Mouse (Mus musculus) heart, adult 2 months (tissue): ENCODE data around the gene Elmsan1. TPM values are rescaled to one million over a fixed set of nuclear protein-coding genes. Genes with fewer than 3 reads are reported as not detected.

Experiments used
- DNase-seq, 2 experiments: peaks; one replicate each; pipeline ENCODE4 v3.0.0; 2021
- H3K27ac ChIP-seq: fragments of 200-600 bp; 2 replicates; pipeline ENCODE4 v1.8.1; 2022
- H3K27me3 ChIP-seq: fragments of 200-500 bp; 2 replicates; pipeline ENCODE4 v1.6.1; 2012; ENCODE audit warnings: mild to moderate bottlenecking, low read length, inconsistent platforms, mixed read lengths; ENCODE audit not compliant: control insufficient read depth, insufficient read depth
- H3K36me3 ChIP-seq: fragments of 200-500 bp; 2 replicates; pipeline ENCODE4 v1.6.1; 2012; ENCODE audit warnings: low read length, inconsistent platforms; ENCODE audit not compliant: control insufficient read depth, insufficient read depth
- H3K4me1 ChIP-seq: fragments of 200-500 bp; 2 replicates; pipeline ENCODE4 v1.6.1; 2011; ENCODE audit warnings: low read length; ENCODE audit not compliant: control insufficient read depth, insufficient read depth
- H3K4me3 ChIP-seq: fragments of 200-600 bp; 2 replicates; pipeline ENCODE4 v1.8.1; 2022
- H3K79me2 ChIP-seq: fragments of 200-500 bp; replicated peaks from 2 replicates; pipeline ENCODE4 v1.6.1; 2012; ENCODE audit warnings: mild to moderate bottlenecking, inconsistent platforms, low read length, moderate library complexity, mixed read lengths; ENCODE audit not compliant: control insufficient read depth, insufficient read depth
- H3K9ac ChIP-seq: fragments of 200-500 bp; 2 replicates; pipeline ENCODE4 v1.6.1; 2012; ENCODE audit warnings: low read depth, mild to moderate bottlenecking, control low read depth, inconsistent platforms, low read length, mixed read lengths
- CTCF ChIP-seq: fragments of 200-600 bp; IDR thresholded peaks from 2 replicates; pipeline ENCODE4 v1.8.1; 2022; ENCODE audit warnings: antibody characterized with exemption, mild to moderate bottlenecking, moderate library complexity
- EP300 ChIP-seq: fragments of 200-500 bp; IDR thresholded peaks from 2 replicates; pipeline ENCODE4 v1.6.1; 2011; ENCODE audit warnings: low read depth, low read length, control low read depth; ENCODE audit not compliant: insufficient read depth
- POLR2A ChIP-seq: fragments of 200-500 bp; IDR thresholded peaks from 2 replicates; pipeline ENCODE4 v1.6.1; 2011; ENCODE audit warnings: mild to moderate bottlenecking, low read depth, low read length, control low read depth; ENCODE audit not compliant: insufficient read depth
- WGBS: fragments of 180-500 bp; shearing (Covaris S2); methylation state at CpG from one replicate; pipeline ENCODE4 v1.1.7; 2018; 5-methylcytosine and 5-hydroxymethylcytosine counted together
- intact Hi-C: fragments of 180-260 bp; cut with DNase I; formaldehyde crosslinking; loops from one replicate; pipeline ENCODE4 v1.15.1; 2025
- polyA plus RNA-seq: library from polyadenylated mRNA; depleted of rRNA; stranded (reverse); fragments of >200 nt; gene quantifications from 2 replicates; pipeline ENCODE4 v1.2.3, GENCODE M21; 2012
- total RNA-seq, 2 experiments: library from RNA; stranded (reverse); gene quantifications; 2 replicates each; pipeline ENCODE4 v1.2.3; 2021

Gene Elmsan1
- total and polyA plus RNA-seq, 3 experiments, result 8.1 to 14.7 (median 12.3) TPM

GRCm38 (mm10) chr12:84174190-84174811 is 44.4 kb downstream of the Elmsan1 start:
- H3K36me3 ChIP-seq, result peaks cover 2% of the 10 kb centered on the region; the same call in 1 of the 2 replicates
- WGBS, result 27% methylated on average over 9 of the region's 9 CpGs
- 0 out of 2 replicates have a peak, but pooled peaks have one; percentile 31 for TF ChIP-seq EP300
- TF ChIP-seq POLR2A, result no peak
- peak in 1 of 2 experiments; percentile 67 for DNase-seq
- no peak overlapping the region; the same call in 1 of the 2 replicates for H3K4me3 ChIP-seq
- H3K27me3 ChIP-seq, result no peaks in the 10 kb centered on the region
- H3K79me2 ChIP-seq, result peaks cover 10% of the 10 kb centered on the region
- intact Hi-C loops, result loop anchor here (1.0 kb wide), 1 partner anchor 44 kb away; the partner anchor contains the start of gene Elmsan1
- H3K27ac ChIP-seq, result peak overlapping the region; percentile 84
- H3K9ac ChIP-seq, result 0 out of 2 replicates have a peak overlapping the region, but pooled peaks have one; percentile 10
- peaks cover 40% of the 10 kb centered on the region for H3K4me1 ChIP-seq

- intact Hi-C loops, result no loop called here
- TF ChIP-seq CTCF (no peak), POLR2A (no peak), EP300 (no peak)
- peaks cover 10% of the 10 kb centered on the region for H3K79me2 ChIP-seq
- DNase-seq, result no peak
- peaks cover 33% of the 10 kb centered on the region for H3K4me1 ChIP-seq
- no peak overlapping the region for H3K9ac ChIP-seq
- no peaks in the 10 kb centered on the region for H3K27me3 ChIP-seq
- H3K36me3 ChIP-seq, result peaks cover 2% of the 10 kb centered on the region; the same call in 1 of the 2 replicates
- 91% methylated on average over 13 of the region's 13 CpGs for WGBS
- H3K4me3 ChIP-seq, result no peak overlapping the region
- peak overlapping the region; percentile 84 for H3K27ac ChIP-seq
Measured at GRCm38 (mm10) chr12:84173309-84173915, 45.3 kb downstream of the Elmsan1 start.

GRCm38 (mm10) chr12:84172862-84173261 is 45.8 kb downstream of the Elmsan1 start:
- intact Hi-C loops, result no loop called here
- Histone ChIP-seq H3K9ac (no peak overlapping the region), H3K4me1 (peaks cover 31% of the 10 kb centered on the region), H3K36me3 (peaks cover 2% of the 10 kb centered on the region; the same call in 1 of the 2 replicates), H3K27me3 (no peaks in the 10 kb centered on the region), H3K4me3 (no peak overlapping the region), H3K79me2 (peaks cover 11% of the 10 kb centered on the region), H3K27ac (no peak overlapping the region)
- TF ChIP-seq CTCF (no peak), POLR2A (no peak), EP300 (no peak)
- 92% methylated on average over 17 of the region's 17 CpGs for WGBS
- DNase-seq, result no peak

GRCm38 (mm10) chr12:84172216-84172615 is 46.5 kb downstream of the Elmsan1 start:
- Histone ChIP-seq H3K4me1 (peaks cover 28% of the 10 kb centered on the region), H3K36me3 (peaks cover 2% of the 10 kb centered on the region; the same call in 1 of the 2 replicates), H3K9ac (no peak overlapping the region), H3K27me3 (no peaks in the 10 kb centered on the region), H3K27ac (no peak overlapping the region), H3K79me2 (peaks cover 11% of the 10 kb centered on the region), H3K4me3 (no peak overlapping the region)
- no peak for DNase-seq
- 95% methylated on average over 3 of the region's 3 CpGs for WGBS
- intact Hi-C loops, result no loop called here
- TF ChIP-seq EP300 (no peak), POLR2A (no peak), CTCF (no peak)

- Histone ChIP-seq H3K4me3 (no peak overlapping the region), H3K79me2 (peaks cover 11% of the 10 kb centered on the region), H3K9ac (no peak overlapping the region), H3K27me3 (no peaks in the 10 kb centered on the region), H3K27ac (no peak overlapping the region), H3K36me3 (peaks cover 6% of the 10 kb centered on the region), H3K4me1 (peaks cover 22% of the 10 kb centered on the region)
- WGBS, result 58% methylated on average over 10 of the region's 10 CpGs
- DNase-seq, result no peak
- TF ChIP-seq POLR2A (no peak), EP300 (no peak), CTCF (no peak)
- intact Hi-C loops, result no loop called here
Measured at GRCm38 (mm10) chr12:84170610-84171009, 48.1 kb downstream of the Elmsan1 start.
